Comparison of ENCODE assay signal across 12 mouse cellular contexts in genomic region chr8:70461765-70462515, GRCm38 (mm10). TPM values are rescaled to one million over a fixed set of nuclear protein-coding genes. Genes with fewer than 3 reads are reported as not detected.
DNase-seq lines count a peak whose midpoint lies in the region; ATAC-seq and TF ChIP-seq lines count a peak whose summit lies in the region.
"Had no signal": no experiment of that assay in that cellular context is flagged by ENCODE, and none has a peak within 500 bp of the region (broad histone marks: within the 10 kb centered on the region; RNA-seq: fewer than 3 reads in every experiment).

No protein-coding gene starts in this region.

- peaks cover 11% of the 10 kb centered on the region; the same call in 1 of the 2 replicates for H3K36me3 ChIP-seq in heart, embryonic 12.5 days
- H3K36me3 ChIP-seq in midbrain, embryonic 11.5 days (ENCODE audit: control insufficient read depth, insufficient read depth, low read length), result no peaks in the 10 kb centered on the region
- no peaks in the 10 kb centered on the region for H3K36me3 ChIP-seq in midbrain, embryonic 16.5 days (ENCODE audit: control insufficient read depth, insufficient read depth, low read length)
- peaks cover 17% of the 10 kb centered on the region for H3K36me3 ChIP-seq in limb, embryonic 15.5 days

- TF ChIP-seq CTCF in cerebellum, adult 2 months (IDR thresholded peaks at IDR 0.05; ENCODE audit: borderline replicate concordance, insufficient read depth, low read depth, low read length), result no peak

- intact Hi-C loops in heart, postnatal 36 days (cut with DNase I), result no loop called here

- no peak overlapping the region for H3K27ac ChIP-seq in heart, embryonic 12.5 days (ENCODE audit: poor library complexity, severe bottlenecking)
- no peak overlapping the region for H3K27ac ChIP-seq in midbrain, embryonic 11.5 days (ENCODE audit: low read depth, low read length)
- no peak overlapping the region for H3K27ac ChIP-seq in midbrain, embryonic 16.5 days (ENCODE audit: low read length)
- H3K27ac ChIP-seq in limb, embryonic 15.5 days, result peak overlapping the region; percentile 86
- no peak overlapping the region for H3K27ac ChIP-seq in cerebellum, adult 2 months (ENCODE audit: insufficient read depth, low read length)
- H3K27ac ChIP-seq: kidney, embryonic 15.5 days had no signal

- TF ChIP-seq POLR2A in cerebellum, adult 2 months (IDR thresholded peaks at IDR 0.05; ENCODE audit: borderline replicate concordance, insufficient read depth, low read length), result no peak

- no peak overlapping the region for H3K4me2 ChIP-seq in heart, embryonic 12.5 days
- no peak overlapping the region for H3K4me2 ChIP-seq in midbrain, embryonic 11.5 days
- no peak overlapping the region for H3K4me2 ChIP-seq in midbrain, embryonic 16.5 days (ENCODE audit: low read length)
- no peak overlapping the region for H3K4me2 ChIP-seq in limb, embryonic 15.5 days
- H3K4me2 ChIP-seq: kidney, embryonic 15.5 days had no signal

- peak; percentile 23; the same call in 1 of the 2 replicates for ATAC-seq in heart, embryonic 12.5 days (ENCODE audit: insufficient number of reproducible peaks, low FRiP score)
- ATAC-seq in midbrain, embryonic 11.5 days (ENCODE audit: low FRiP score), result no peak
- no peak for ATAC-seq in midbrain, embryonic 16.5 days
- ATAC-seq in limb, embryonic 15.5 days (ENCODE audit: insufficient number of reproducible peaks, low FRiP score, low TSS enrichment, low read depth), result peak; percentile 4; the same call in 1 of the 2 replicates
- ATAC-seq in megakaryocyte progenitor cell, adult 5-6 weeks (replicated peaks; ENCODE audit: poor library complexity), result no peak

- H3K4me1 ChIP-seq in heart, embryonic 12.5 days (replicated peaks), result peaks cover 43% of the 10 kb centered on the region
- no peaks in the 10 kb centered on the region for H3K4me1 ChIP-seq in midbrain, embryonic 11.5 days (ENCODE audit: control insufficient read depth, insufficient read depth, low read length)
- H3K4me1 ChIP-seq in midbrain, embryonic 16.5 days (ENCODE audit: control insufficient read depth, insufficient read depth, low read length), result no peaks in the 10 kb centered on the region
- H3K4me1 ChIP-seq in limb, embryonic 15.5 days, result peaks cover 39% of the 10 kb centered on the region
- peaks cover 76% of the 10 kb centered on the region for H3K4me1 ChIP-seq in cerebellum, adult 2 months (ENCODE audit: control insufficient read depth, insufficient read depth, low read length)

- no peak for DNase-seq in heart, postnatal 36 days
- DNase-seq in midbrain, embryonic 11.5 days (ENCODE audit: low spot score, missing footprints), result peak; percentile 64
- DNase-seq in adrenal gland, postnatal 10 days, result peak; percentile 77
- no peak for DNase-seq in cerebellum, adult 2 months
- DNase-seq: right cerebral cortex, postnatal 4 days; thymus, adult 2 months had no signal

- no peaks in the 10 kb centered on the region for H3K27me3 ChIP-seq in heart, embryonic 12.5 days (replicated peaks)
- H3K27me3 ChIP-seq in midbrain, embryonic 11.5 days (ENCODE audit: control insufficient read depth, insufficient read depth, low read length), result no peaks in the 10 kb centered on the region
- H3K27me3 ChIP-seq in midbrain, embryonic 16.5 days (ENCODE audit: control insufficient read depth, insufficient read depth, low read depth, low read length), result no peaks in the 10 kb centered on the region
- no peaks in the 10 kb centered on the region for H3K27me3 ChIP-seq in limb, embryonic 15.5 days
- no peaks in the 10 kb centered on the region for H3K27me3 ChIP-seq in cerebellum, adult 2 months (ENCODE audit: control insufficient read depth, insufficient read depth, low read length)
- H3K27me3 ChIP-seq: kidney, embryonic 15.5 days had no signal

- H3K4me3 ChIP-seq in heart, embryonic 12.5 days, result no peak overlapping the region
- no peak overlapping the region for H3K4me3 ChIP-seq in midbrain, embryonic 11.5 days (ENCODE audit: low read depth, low read length)
- no peak overlapping the region for H3K4me3 ChIP-seq in midbrain, embryonic 16.5 days (ENCODE audit: low read depth, low read length)
- no peak overlapping the region for H3K4me3 ChIP-seq in limb, embryonic 15.5 days
- no peak overlapping the region for H3K4me3 ChIP-seq in cerebellum, adult 2 months (replicated peaks; ENCODE audit: insufficient read depth, low read depth, low read length)
- H3K4me3 ChIP-seq: kidney, embryonic 15.5 days had no signal

- no peak overlapping the region for H3K9ac ChIP-seq in heart, embryonic 12.5 days
- H3K9ac ChIP-seq in midbrain, embryonic 11.5 days (ENCODE audit: low read length), result no peak overlapping the region
- H3K9ac ChIP-seq in midbrain, embryonic 16.5 days (ENCODE audit: low read depth, low read length), result no peak overlapping the region
- no peak overlapping the region for H3K9ac ChIP-seq in limb, embryonic 15.5 days
- H3K9ac ChIP-seq: kidney, embryonic 15.5 days had no signal

- H3K9me3 ChIP-seq in heart, embryonic 12.5 days (replicated peaks), result no peaks in the 10 kb centered on the region
- no peaks in the 10 kb centered on the region; the same call in 1 of the 2 replicates for H3K9me3 ChIP-seq in midbrain, embryonic 11.5 days (ENCODE audit: control insufficient read depth, low read length)
- H3K9me3 ChIP-seq in midbrain, embryonic 16.5 days (replicated peaks; ENCODE audit: control insufficient read depth, low read length, poor library complexity, severe bottlenecking), result no peaks in the 10 kb centered on the region
- H3K9me3 ChIP-seq in limb, embryonic 15.5 days, result no peaks in the 10 kb centered on the region
- H3K9me3 ChIP-seq: kidney, embryonic 15.5 days had no signal

- WGBS in heart, embryonic 12.5 days, result 70% methylated on average over 16 of the region's 16 CpGs
- WGBS in midbrain, embryonic 11.5 days, result 91% methylated on average over 16 of the region's 16 CpGs
- 90% methylated on average over 16 of the region's 16 CpGs for WGBS in midbrain, embryonic 16.5 days
- 72% methylated on average over 16 of the region's 16 CpGs for WGBS in limb, embryonic 15.5 days
- 89% methylated on average over 16 of the region's 16 CpGs for WGBS in cerebellum, adult 2 months

RNA-seq across cellular contexts. Expression of gene Klhl26, which starts 14.8 kb away (rescaled TPM):
- 12.6 and 14.0 TPM in 2 replicates for polyA plus RNA-seq in heart, embryonic 12.5 days (2016; fragmentation: Nextera tagmentation; extraction: Ambion mirVana)
- total RNA-seq in heart, postnatal 36 days (2021), result 1 to 10 TPM; 8.1 to 9.4 TPM
- polyA plus RNA-seq in midbrain, embryonic 11.5 days (2014; fragmentation: Nextera tagmentation; extraction: Ambion mirVana), result 12.6 and 13.1 TPM in 2 replicates
- polyA plus RNA-seq in midbrain, embryonic 16.5 days (2015; fragmentation: Nextera tagmentation; extraction: Ambion mirVana), result 31.0 and 32.4 TPM in 2 replicates
- 10 to 100 TPM; 14.0 to 15.1 TPM for total RNA-seq in adrenal gland, postnatal 10 days (2021)
- 27.9 and 28.2 TPM in 2 replicates for polyA plus RNA-seq in limb, embryonic 15.5 days (2015; fragmentation: Nextera tagmentation; extraction: Ambion mirVana)
- 4.7 and 5.1 TPM in 2 replicates for total RNA-seq in megakaryocyte progenitor cell, adult 5-6 weeks (2015)
- total RNA-seq in megakaryocyte progenitor cell, adult 5-6 weeks (2017), result 3.5 and 3.6 TPM in 2 replicates
- 62.4 and 68.5 TPM in 2 replicates for polyA plus RNA-seq in cerebellum, adult 2 months (2012; rRNA removed)

RNA-seq across cellular contexts. Expression of gene Crtc1, which starts 22.6 kb away (rescaled TPM):
- polyA plus RNA-seq in heart, embryonic 12.5 days (2016; fragmentation: Nextera tagmentation; extraction: Ambion mirVana), result 14.9 and 15.0 TPM in 2 replicates
- total RNA-seq in heart, postnatal 36 days (2021), result 1 to 10 TPM; 8.2 to 9.8 TPM
- 11.8 and 12.9 TPM in 2 replicates for polyA plus RNA-seq in midbrain, embryonic 11.5 days (2014; fragmentation: Nextera tagmentation; extraction: Ambion mirVana)
- 53.4 and 56.3 TPM in 2 replicates for polyA plus RNA-seq in midbrain, embryonic 16.5 days (2015; fragmentation: Nextera tagmentation; extraction: Ambion mirVana)
- 10 to 100 TPM; 14.1 to 19.4 TPM for total RNA-seq in adrenal gland, postnatal 10 days (2021)
- polyA plus RNA-seq in limb, embryonic 15.5 days (2015; fragmentation: Nextera tagmentation; extraction: Ambion mirVana), result 22.2 and 22.4 TPM in 2 replicates
- total RNA-seq in megakaryocyte progenitor cell, adult 5-6 weeks (2015), result 7.8 and 9.3 TPM in 2 replicates
- total RNA-seq in megakaryocyte progenitor cell, adult 5-6 weeks (2017), result 2.7 and 6.6 TPM in 2 replicates
- 90.2 and 105 TPM in 2 replicates for polyA plus RNA-seq in cerebellum, adult 2 months (2012; rRNA removed)

RNA-seq across cellular contexts. Expression of gene Tmem59l, which starts 25.2 kb away (rescaled TPM):
- 0.22 and 0.33 TPM in 2 replicates for polyA plus RNA-seq in heart, embryonic 12.5 days (2016; fragmentation: Nextera tagmentation; extraction: Ambion mirVana)
- not detected for total RNA-seq in heart, postnatal 36 days (2021)
- 12.3 TPM in 2 replicates for polyA plus RNA-seq in midbrain, embryonic 11.5 days (2014; fragmentation: Nextera tagmentation; extraction: Ambion mirVana)
- 121 and 151 TPM in 2 replicates for polyA plus RNA-seq in midbrain, embryonic 16.5 days (2015; fragmentation: Nextera tagmentation; extraction: Ambion mirVana)
- 1 to 10 TPM; 2.9 to 4.5 TPM for total RNA-seq in adrenal gland, postnatal 10 days (2021)
- polyA plus RNA-seq in limb, embryonic 15.5 days (2015; fragmentation: Nextera tagmentation; extraction: Ambion mirVana), result 6.9 and 9.6 TPM in 2 replicates
- not detected in 2 replicates for total RNA-seq in megakaryocyte progenitor cell, adult 5-6 weeks (2015)
- total RNA-seq in megakaryocyte progenitor cell, adult 5-6 weeks (2017), result not detected in 2 replicates
- polyA plus RNA-seq in cerebellum, adult 2 months (2012; rRNA removed), result 524 and 552 TPM in 2 replicates
- total RNA-seq: megakaryocyte, adult 5-6 weeks had no signal

RNA-seq across cellular contexts. Expression of gene Crlf1, which starts 31.0 kb away (rescaled TPM):
- 1.00 and 1.8 TPM in 2 replicates for polyA plus RNA-seq in heart, embryonic 12.5 days (2016; fragmentation: Nextera tagmentation; extraction: Ambion mirVana)
- under 1 TPM; 0.39 to 0.62 TPM for total RNA-seq in heart, postnatal 36 days (2021)
- 0.23 and 0.90 TPM in 2 replicates for polyA plus RNA-seq in midbrain, embryonic 11.5 days (2014; fragmentation: Nextera tagmentation; extraction: Ambion mirVana)
- polyA plus RNA-seq in midbrain, embryonic 16.5 days (2015; fragmentation: Nextera tagmentation; extraction: Ambion mirVana), result 3.6 and 6.3 TPM in 2 replicates
- total RNA-seq in adrenal gland, postnatal 10 days (2021), result under 1 TPM; 0.21 to 0.42 TPM
- polyA plus RNA-seq in limb, embryonic 15.5 days (2015; fragmentation: Nextera tagmentation; extraction: Ambion mirVana), result 91.2 and 97.7 TPM in 2 replicates
- not detected in 2 replicates for total RNA-seq in megakaryocyte progenitor cell, adult 5-6 weeks (2015)
- total RNA-seq in megakaryocyte progenitor cell, adult 5-6 weeks (2017), result not detected in 2 replicates
- 3.8 and 4.0 TPM in 2 replicates for polyA plus RNA-seq in cerebellum, adult 2 months (2012; rRNA removed)
- total RNA-seq: megakaryocyte, adult 5-6 weeks had no signal

RNA-seq across cellular contexts. Expression of gene Rex1bd, which starts 44.6 kb away (rescaled TPM):
- polyA plus RNA-seq in heart, embryonic 12.5 days (2016; fragmentation: Nextera tagmentation; extraction: Ambion mirVana), result 115 TPM in 2 replicates
- 100 to 1,000 TPM; 109 to 113 TPM for total RNA-seq in heart, postnatal 36 days (2021)
- polyA plus RNA-seq in midbrain, embryonic 11.5 days (2014; fragmentation: Nextera tagmentation; extraction: Ambion mirVana), result 126 and 129 TPM in 2 replicates
- 163 and 185 TPM in 2 replicates for polyA plus RNA-seq in midbrain, embryonic 16.5 days (2015; fragmentation: Nextera tagmentation; extraction: Ambion mirVana)
- total RNA-seq in adrenal gland, postnatal 10 days (2021), result 100 to 1,000 TPM; 121 to 130 TPM
- 136 and 149 TPM in 2 replicates for polyA plus RNA-seq in limb, embryonic 15.5 days (2015; fragmentation: Nextera tagmentation; extraction: Ambion mirVana)
- total RNA-seq in megakaryocyte progenitor cell, adult 5-6 weeks (2015), result 40.6 and 41.3 TPM in 2 replicates
- total RNA-seq in megakaryocyte progenitor cell, adult 5-6 weeks (2017), result 42.1 and 50.4 TPM in 2 replicates
- polyA plus RNA-seq in cerebellum, adult 2 months (2012; rRNA removed), result 184 and 189 TPM in 2 replicates

Comparison
In these comparisons a context has a peak if more than half of its experiments do, and no peak if none do; other contexts are left out.
1. ATAC-seq: peak in heart, embryonic 12.5 days (single experiment) and limb, embryonic 15.5 days (single experiment); none in midbrain, embryonic 11.5 days (single experiment), midbrain, embryonic 16.5 days (single experiment) and megakaryocyte progenitor cell, adult 5-6 weeks (single experiment).
2. DNase-seq: peak in midbrain, embryonic 11.5 days (single experiment) and adrenal gland, postnatal 10 days (single experiment); none in heart, postnatal 36 days (0 of 2) and cerebellum, adult 2 months (0 of 2).